Mouse (Mus musculus): ENCODE measurements around the gene Eef1g. TPM values are rescaled to one million over a fixed set of nuclear protein-coding genes. Genes with fewer than 3 reads are reported as not detected.
"Not testable (repeated sequence)": the region's sequence is repeated elsewhere in the genome, so short reads cannot be mapped to it uniquely, and the experiment has no call there.

Gene Eef1g
- total RNA-seq, 2 experiments from 2014 or later: 331 to 363 TPM

DNA sequence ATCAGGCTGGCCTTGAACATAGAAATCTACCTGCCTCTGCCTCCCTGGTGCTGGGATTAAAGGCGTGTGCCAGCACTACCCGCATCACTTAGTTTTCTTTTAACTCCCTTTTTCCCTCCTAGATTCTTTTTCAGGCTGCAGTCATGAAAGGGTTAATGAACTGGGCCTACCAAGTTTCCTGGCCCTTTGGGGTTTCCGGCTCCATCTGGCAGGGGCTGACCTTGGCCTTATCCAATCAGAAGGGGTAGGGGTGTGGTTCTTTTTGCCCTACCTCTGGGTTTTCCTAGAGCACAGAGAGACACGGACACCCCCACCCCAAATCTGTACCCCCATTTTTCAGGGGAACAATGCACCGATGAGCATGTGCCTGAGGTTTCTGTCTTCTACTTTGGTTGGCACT lies 22.1 kb upstream of the Eef1g start:
- peak; percentile 81 to 88 for DNase-seq

DNA sequence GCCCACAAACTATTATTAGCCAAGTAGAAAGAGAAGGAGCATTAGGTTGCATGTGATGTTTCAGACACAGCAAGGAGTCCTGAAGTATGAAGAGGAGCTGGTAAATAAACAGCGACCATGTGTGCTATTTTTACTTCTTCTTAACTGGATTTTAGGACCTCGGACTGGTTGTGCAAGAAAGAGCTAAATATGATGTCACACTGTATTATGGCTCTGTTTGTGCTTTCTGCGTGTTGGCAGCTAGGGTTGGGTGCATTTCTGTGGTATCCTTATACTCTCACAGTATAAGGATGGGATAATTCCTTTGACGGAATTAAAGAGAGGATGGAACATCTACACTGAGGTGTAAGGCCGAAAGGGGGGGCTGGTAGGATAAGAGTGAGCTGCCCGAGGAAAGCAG lies 21.6 kb upstream of the Eef1g start:
- DNase-seq: no peak

DNA sequence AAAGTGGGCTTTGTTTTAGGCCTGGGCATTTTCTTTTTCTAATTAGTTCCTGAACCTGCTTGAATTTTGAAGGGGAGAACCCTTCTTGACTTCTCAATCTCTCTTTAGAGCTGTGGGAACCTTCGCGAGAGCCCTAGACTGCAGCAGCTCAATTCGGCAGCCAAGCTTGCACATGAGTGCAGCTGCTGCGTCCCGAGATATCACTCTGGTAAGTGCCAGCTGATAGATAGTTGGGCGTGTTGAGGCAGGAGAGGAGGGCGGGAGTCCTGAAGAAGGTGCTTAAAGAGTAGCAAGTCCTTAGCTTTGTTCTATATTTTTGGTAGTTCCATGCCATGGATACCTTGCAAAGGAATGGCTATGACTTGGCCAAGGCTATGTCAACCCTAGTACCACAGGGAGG lies 19.9 kb upstream of the Eef1g start:
- no peak for DNase-seq

DNA sequence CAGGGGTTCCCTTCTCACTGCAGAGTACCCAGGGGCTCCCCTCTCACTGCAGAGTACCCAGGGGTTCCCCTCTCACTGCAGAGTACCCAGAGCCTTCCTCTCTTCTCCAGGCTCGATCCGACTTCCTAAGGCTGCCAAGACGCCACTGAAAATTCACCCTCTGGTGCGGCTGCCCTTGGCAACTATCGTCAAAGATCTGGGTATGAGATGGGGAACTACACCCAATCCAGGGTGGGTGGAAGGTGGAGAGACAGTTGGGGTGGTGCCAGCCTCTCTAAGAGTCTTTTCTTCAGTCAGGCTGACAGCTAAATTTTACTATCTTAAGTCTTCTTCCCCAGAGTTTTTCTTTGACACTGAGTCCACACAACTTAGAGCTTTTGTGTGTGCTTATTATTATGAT lies 16.7 kb upstream of the Eef1g start:
- no peak for DNase-seq

DNA sequence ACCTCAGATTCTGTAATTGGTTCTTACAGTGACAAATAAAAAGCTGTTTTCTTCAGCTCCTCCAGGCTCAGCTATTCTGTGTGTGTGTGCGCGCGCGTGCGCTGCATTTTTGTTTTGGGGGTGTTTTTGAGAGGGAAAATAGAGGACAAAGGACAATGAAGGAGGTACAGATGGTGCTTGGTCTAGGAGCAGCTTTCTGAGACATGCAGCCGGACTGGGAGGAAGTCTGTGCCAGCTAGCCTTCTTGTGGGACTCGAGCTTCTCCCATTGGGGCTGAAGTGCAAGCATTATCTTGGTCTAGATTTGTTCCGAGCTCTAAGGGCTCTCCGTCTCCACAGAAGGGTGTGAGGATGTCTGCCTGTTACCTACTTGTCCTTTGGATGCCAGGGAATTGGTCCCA lies 14.6 kb upstream of the Eef1g start:
- no peak for DNase-seq

DNA sequence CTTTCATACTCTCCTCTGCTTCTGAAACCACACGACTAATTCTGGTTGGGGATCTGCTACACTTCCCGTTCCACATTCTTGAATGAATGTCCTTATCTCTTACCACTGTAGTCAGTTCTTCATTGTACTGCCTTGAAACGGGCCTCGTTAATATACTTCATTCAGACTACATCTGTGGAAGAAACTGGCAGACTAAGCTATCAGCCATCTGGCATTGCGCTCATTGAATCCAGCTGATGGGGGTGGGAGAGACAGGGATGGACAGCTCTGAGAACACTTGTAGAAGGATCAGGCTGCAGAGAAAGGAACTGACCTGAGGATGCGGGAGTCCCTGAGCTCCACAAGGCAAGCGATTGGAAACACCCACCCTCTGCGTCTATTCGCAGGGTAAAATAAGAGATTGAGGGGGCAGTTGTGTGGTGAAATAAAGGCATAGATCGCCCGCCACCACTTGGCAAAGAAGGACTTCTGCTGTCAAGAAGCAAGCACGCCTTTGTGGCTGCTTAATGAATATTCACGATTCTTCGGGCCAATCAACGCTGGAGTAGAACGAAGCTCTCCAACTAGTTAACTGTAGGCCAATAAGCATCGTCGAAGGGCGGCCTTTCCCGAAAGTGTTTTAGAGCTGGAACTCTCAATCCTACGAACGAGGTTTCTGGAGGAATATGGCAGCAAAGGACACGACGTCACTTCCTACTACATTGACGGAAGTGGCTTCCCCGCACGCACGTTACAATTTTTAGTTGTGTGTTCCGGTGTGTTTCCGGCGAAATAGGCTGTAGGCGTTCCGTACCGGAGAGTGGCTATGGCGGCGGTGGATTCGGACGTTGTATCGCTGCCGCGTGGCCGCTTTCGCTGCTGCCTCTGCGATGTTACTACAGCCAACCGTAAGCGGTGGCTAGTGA lies 13.5 kb upstream of the Eef1g start, which contains the start of gene Tut1:
TSS of gene Tut1 (plus strand) at position 713 of the 905 bp plus-strand sequence.
- DNase-seq: peak; percentile 87 to 88

DNA sequence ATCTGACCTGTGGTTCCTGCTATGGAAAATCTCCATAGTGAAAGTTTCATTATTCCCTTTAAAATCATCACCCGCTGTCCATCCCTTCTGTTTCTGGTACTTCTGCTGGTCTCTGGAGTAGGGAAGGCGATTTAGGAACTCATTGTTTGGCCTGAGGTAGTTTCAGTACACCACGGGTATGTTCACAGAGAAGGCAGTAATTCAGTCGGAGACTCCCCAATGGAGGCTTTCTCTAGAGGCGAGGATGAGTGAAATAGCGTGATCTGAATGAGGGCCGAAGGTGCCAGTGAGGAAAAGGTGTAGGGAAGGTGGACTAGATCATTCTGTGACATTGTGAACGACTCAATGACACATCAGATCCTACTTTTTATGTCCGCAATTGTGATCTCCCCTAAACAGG lies 12.7 kb upstream of the Eef1g start:
- DNase-seq: no peak

DNA sequence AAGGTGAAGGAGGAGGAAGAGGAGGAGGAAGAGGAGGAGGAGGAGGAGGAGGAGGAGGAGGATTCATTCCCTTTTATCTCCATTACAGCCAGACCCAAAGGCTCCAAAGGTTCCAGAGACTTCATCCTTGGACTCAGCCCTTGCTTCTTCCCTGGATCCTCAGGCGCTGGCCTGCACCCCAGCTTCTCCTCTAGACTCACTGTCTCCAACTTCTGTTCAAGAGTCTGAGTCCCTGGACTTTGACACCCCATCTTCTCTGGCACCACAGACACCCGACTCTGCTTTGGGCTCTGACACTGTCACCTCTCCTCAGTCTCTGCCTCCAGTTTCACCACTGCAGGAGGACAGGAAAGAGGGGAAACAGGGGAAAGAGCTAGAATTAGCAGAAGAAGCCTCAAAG lies 4.6 kb upstream of the Eef1g start:
- no peak for DNase-seq

DNA sequence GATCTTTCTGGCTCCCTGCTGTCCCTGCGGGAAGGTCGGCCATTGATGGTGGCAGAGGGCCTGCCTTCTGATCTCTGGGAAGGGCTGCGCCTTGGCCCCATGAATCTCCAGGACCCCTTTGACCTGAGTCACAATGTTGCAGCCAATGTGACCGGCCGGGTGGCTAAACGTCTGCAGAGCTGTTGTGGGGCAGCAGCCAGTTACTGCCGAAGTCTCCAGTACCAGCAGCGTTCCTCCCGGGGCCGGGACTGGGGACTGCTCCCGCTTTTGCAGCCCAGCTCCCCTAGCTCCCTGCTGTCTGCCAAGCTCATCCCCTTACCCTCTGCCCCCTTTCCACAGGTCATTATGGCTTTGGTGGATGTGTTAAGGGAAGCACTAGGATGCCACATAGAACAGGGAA lies 1.8 kb upstream of the Eef1g start:
- DNase-seq: no peak

DNA sequence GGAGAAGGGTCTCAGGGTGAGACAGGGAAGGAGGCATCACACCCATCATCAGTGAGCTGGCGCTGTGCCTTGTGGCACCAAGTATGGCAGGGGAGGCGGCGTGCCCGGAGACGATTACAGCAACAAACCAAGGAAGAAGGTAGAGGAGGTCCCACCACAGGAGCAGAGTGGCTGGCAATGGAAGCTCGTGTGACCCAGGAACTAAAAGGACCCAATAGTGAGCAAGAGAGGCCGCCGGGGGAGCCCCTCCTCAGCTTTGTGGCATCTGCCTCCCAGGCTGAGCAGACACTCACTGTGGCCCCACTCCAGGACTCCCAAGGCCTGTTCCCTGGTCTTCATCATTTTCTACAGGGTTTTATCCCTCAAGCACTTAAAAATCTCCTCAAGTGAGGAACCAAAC lies 1.1 kb upstream of the Eef1g start:
- DNase-seq: no peak

DNA sequence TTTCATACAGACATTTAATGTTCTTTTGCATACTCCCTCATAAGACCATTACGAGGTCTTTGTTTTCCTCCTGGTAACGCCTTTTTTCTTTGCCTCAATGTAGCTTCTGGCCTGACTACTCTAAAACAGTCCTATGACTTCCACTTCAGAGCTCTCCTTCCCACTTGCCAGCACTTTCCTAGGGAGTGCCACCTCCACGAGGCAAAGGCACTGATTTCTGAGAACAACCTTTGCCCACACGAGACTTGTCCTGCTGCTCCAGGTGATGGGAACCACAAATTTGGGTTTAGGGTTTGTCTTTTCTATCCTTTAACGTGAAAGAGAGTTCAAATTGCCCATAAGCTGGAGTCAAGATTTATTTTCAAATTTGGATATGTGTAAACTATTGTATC lies 647 bp upstream of the Eef1g start:
- DNase-seq: no peak

DNA sequence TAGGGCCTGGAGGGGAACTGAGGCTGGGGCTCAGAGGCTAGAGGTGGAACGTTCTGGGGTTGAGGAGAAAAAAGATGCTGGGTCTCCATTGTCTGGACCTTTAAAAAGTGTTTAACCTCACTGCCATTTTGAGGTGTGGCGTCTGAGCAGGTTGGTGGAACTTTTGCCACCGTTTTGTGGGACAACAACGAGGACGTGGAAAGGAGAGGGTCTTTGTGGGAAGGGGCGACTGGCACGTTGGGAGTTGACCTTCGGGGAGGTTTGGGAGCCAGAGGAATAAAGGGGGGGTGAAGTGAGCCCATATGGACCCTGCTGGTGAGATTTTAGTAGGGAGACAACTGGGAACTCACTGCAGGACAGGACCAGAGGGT lies 517 bp downstream of the Eef1g start:
- no peak for DNase-seq

DNA sequence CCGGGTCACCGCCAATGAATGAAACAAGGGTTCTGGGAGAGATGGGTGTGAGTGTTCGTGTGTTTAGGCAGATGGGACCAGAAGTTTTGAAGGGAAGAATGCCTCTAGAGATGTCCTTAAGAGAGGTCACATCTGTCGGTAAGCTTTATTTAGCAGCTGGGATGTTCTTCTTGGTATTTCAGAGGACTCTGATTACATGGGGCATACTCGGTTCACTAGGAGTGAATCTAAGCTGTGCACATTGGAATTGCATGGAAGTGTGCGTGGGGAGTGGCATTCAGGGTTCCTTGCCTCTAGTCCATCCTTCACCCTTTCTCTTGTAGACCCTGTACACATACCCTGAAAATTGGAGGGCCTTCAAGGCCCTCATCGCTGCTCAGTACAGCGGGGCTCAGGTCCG lies 1.1 kb downstream of the Eef1g start:
- no peak for DNase-seq

DNA sequence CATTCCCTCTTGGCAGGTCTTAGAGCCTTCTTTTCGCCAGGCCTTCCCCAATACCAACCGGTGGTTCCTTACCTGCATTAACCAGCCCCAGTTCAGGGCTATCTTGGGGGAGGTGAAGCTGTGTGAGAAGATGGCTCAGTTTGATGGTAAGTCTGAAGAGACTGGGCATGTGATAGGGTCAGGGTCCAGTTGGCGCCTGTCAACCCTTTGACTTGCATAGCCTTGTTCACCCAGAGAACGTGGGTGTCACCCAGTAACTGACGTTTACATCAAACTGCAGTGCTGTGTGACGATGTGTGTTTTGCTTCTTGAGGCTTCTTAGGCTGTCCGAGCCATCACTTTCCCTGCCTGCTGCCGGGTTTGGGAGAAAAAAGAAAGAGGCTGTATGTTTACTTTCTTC lies 5.7 kb downstream of the Eef1g start:
- not testable (repeated sequence) for DNase-seq

DNA sequence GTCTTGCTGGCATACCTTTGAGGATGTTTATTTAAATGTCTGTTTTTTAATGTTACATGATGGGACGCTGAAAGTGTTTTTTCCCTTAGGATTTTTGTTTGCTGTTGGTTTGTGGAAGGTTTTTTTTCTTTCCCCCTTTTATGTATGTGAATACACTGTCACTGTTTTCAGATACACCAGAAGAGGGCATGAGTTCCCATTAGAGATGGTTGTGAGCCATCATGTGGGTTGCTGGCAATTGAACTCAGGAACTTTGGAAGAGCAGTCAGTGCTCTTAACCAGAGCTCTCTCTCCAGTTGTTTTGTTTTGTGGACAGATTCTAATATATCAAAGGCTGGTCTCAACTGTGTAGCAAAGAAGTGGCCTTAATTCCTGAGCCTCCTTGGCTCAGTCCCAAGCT lies 7.8 kb downstream of the Eef1g start:
- no peak for DNase-seq

DNA sequence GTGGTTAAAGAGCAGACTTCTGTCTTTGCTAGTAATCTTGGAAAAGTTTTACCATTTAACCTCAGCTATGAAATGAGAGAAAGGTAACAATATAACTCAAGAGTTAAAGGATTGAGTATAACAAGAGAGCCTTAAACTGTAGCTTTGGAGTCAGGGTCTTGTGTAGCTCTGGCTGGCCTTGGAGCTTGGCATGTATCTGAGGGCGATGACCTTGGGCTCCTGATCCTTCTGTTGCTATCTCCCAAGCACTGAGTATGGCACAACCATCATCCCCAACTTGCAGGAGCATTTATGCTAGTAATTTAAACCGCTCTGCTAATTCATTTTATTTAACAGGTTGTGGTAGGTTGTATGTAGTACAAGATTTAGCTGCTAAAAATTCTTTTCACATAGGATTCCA lies 8.7 kb downstream of the Eef1g start:
- DNase-seq: peak; percentile 54 to 60

DNA sequence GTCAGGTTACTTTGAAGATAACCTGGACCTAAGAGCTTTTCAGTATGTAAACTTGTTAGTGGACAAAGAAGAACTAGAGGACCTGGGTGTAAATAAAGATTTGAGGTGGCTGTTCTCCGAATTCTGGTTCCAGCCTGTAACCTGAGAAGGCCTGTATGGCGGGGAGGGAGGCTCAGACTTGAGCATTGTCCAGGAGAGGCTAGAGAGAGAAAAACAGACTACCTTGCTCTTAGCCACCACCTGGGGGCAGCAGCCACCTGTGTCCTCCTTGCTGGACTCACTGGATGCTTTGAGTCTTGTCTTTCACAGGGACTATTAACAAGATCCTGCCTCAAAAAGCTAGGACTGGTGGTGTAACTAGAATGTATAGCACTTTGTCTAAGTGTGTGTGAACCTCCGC lies 9.7 kb downstream of the Eef1g start:
- DNase-seq: peak in 1 of 2 experiments; percentile 72

DNA sequence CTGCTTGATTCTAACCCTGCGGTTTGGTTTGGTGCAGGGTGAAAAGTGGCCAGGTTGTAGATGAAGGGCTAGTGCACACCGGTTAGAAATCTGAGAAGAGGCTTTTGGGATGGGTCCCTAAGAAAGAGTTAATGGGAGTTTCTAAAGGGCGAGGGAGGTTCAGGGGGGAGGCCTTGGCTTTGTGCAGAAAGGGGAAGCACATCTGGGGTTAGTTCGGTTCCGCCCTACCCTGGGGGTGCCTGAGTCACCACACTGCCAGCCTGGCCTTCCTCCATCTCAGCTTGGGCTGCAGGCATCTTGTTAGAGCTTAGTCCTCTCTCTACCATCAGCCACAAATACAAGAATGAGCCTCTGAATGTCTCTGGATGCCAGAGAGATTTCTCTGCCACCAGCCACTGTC lies 13.9 kb downstream of the Eef1g start:
- DNase-seq: peak in 1 of 2 experiments; percentile 55

DNA sequence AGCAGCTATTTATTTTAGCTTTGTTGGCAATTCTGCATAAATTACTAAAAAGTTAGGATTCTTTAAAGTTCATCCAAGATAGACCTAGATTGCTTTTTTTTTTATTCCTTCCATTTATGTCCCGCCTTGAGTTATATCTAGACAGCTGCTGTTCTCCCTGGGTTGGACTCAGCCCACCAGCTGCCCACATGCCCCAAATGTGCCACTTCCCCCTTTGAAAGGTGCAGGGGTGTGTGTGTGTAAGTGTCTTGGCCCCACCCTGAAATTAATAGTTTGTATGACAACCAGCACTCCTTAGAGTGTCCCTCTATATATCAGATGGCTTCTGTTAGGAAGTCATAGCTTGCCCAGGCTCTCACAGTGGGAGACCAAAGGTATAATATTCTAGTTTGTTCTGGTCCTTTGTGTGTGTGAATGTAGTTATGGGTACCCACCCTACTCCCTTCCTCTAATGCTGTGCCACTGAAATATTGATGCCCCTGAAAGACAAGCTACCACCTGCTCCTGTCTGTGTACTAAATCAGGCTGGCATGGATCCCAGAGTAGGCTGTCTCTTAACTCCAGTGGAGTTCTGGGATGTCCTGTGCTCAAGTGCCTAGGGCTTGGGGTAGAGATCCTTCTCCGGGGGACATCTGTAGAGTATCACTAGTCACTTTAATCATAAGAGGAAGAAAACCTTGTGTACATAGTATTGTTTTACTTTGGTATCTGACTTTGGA lies 14.8 kb downstream of the Eef1g start:
- DNase-seq: peak in 1 of 2 experiments; percentile 34

DNA sequence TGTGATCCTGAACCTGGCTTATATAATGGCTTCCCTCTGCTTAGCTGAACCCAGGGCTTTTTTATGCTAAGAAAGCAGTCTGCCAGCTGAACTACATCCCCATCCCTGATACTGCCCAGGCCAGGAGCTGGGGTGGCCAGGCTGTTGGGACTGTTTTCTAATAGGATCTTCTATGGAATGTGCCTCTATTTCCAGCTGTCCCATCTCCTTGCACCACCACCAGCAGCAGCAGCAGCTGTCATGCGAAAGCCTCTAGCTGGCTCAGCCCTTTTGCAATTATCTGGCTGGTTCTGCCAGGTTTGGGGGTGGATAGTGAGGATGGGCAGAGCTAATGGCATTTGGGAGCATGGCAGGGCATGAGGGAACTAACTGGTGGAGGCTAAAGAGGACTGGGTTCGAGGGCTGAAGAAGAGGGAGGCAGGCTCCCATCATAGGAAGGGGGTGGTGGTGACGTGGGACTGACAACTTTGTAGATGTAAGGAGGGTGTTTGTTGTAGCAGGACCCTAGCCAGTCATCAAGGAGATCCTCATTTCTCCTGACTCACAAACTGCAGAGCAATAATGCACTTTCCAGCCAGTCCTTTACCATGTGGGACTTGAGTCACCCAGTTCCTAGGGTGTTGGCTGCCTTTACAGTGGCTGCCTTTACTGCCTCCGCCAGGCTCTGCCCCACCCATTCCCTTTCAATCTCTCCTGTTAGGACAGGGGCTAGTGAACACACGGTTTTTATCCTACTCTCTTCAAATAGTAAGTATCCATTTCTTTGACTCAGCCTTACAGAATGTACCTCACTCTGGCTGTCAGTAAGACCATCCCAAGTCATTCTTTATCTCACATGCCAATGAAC lies 15.7 kb downstream of the Eef1g start:
- DNase-seq: peak in 1 of 2 experiments; percentile 19

DNA sequence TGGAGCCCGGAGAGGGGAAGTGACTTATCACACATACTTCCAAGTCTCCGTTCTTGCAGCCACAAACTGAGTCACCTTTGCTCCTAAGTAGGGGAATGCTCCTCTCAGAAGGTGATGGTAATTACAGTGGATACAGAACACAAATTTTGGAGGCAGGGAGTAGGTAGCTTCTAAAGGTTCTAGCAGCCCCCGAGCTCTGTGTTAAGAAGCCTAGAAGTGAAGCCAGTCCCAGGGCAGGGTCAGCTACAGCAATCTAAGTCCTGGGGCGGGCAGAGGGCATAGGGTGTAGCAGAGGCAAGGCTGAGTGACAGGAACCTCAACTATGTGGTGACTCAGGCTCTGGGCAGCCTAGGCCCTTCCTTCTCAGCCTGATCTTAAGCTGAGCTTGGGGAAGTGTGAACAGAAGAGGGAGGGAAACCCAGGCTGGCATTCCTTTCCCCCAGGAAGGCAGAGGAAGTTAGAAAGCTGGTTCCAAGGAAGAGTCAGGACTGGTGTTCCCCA lies 16.4 kb downstream of the Eef1g start:
- peak; percentile 61 to 63 for DNase-seq

DNA sequence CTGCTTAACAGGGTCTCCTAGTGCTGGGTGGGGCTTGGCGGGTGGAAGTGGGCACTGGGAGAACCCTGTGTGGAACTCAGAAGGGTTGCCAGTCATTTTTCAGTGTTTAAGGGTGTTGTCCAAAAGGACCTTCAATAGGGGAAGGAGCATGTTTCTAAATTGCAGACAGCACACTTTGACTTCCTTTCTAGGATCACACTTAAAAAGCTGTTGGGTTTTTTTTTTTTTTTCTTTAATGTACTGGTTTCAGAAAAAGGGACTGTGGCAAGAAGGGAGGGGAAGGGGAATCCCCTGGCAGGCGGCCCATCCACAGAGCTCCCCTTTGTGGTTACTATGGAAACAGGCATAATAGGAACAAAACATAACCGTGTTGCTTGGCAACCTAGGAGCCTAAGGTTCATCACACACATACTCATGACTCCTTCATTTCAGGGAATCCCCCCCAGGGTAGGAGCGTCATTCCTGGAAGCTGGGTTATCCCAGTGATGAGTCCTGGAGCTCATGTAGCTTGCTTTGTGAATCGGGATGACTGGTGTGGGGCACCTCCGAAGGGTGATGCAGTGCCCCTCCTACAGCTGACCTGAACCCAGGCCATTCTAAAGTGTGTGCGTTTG lies 17.5 kb downstream of the Eef1g start:
- DNase-seq: peak; percentile 63 to 76

All from adrenal gland, postnatal 36 days (tissue).